Mouse (Mus musculus) liver, adult 2 months (tissue): Measurements from ENCODE around the gene Uri1.

ENCODE experiments used
- CTCF ChIP-seq: fragments of 200-500 bp; IDR thresholded peaks from 2 replicates; pipeline ENCODE4 v1.5.1; 2011; ENCODE audit warnings: low read depth, low read length, control low read depth
- POLR2A ChIP-seq: fragments of 200-500 bp; IDR thresholded peaks from 2 replicates; pipeline ENCODE4 v1.6.1; 2011; ENCODE audit warnings: low read length, control low read depth; ENCODE audit not compliant: insufficient read depth; ENCODE audit errors: extremely low read depth

DNA sequence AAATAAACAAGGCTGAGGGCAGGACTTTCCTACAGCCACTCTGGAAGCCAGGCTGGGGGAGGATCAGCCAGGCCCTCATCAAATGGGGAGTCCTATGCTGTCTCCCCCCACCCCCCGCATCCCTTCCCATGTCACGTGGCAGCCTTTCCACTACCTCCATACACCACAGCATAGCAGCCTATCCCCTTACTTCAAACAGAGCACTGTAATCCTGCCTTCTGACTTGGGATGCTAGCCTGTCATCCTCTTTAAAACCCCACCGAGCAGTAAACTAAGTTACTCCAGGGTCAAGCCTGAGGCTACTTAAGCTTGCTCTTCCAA, 111.6 kb downstream of the Uri1 start:
- TF ChIP-seq POLR2A (no peak), CTCF (no peak)
